Mouse (Mus musculus) R1 (cell line): ENCODE data around the gene Ccnl2.
A peak's percentile ranks its signal among the peaks of the same experiment; 100 is the strongest.

Source experiments
- DNase-seq: peaks from one replicate; pipeline ENCODE4 v3.0.0-alpha.2; 2018; ENCODE audit warnings: low read depth, low spot score

Ccnl2 gene

GRCm38 (mm10) chr4:155863001-155863400 is 50.7 kb downstream of the Ccnl2 start, which contains the start of gene Tas1r3:
Gene Tas1r3 (minus strand): TSS chr4:155863362.
- DNase-seq, result no peak

- no peak for DNase-seq
Observed at GRCm38 (mm10) chr4:155868614-155869298, 56.5 kb downstream of the Ccnl2 start.

- DNase-seq, result peak; percentile 96
Observed at GRCm38 (mm10) chr4:155869317-155870033, 57.2 kb downstream of the Ccnl2 start, which contains the start of the genes Cptp and Ints11. Gene Cptp (minus strand): TSS chr4:155869440. Gene Ints11 (plus strand): TSS chr4:155869546.

- DNase-seq, result no peak
Observed at GRCm38 (mm10) chr4:155871404-155871803, 59.1 kb downstream of the Ccnl2 start.
